Mouse (Mus musculus) right cerebral cortex, postnatal 36 days (tissue): ENCODE measurements at regions not wholly inside any gene's neighbourhood (a gene's known extent, or its start where the extent isn't known, plus 50 kb on each side); places are given as distances from the start of the nearest gene placed in this dataset.

Source experiments
- DNase-seq, 2 experiments: peaks; one replicate each; pipeline ENCODE4 v3.0.0; 2022; ENCODE audit warnings: low spot score in 2 of 2, mixed read lengths in 1 of 2

GRCm38 (mm10) chr7:36829710-36830109, 131.8 kb downstream of the Tshz3 start:
- no peak for DNase-seq

GRCm38 (mm10) chr7:36830155-36830554, 132.2 kb downstream of the Tshz3 start:
- DNase-seq: no peak

GRCm38 (mm10) chr7:36848279-36848678, 150.4 kb downstream of the Tshz3 start:
- no peak for DNase-seq

- no peak for DNase-seq
Observed at GRCm38 (mm10) chr7:36851275-36851889, 153.5 kb downstream of the Tshz3 start.

GRCm38 (mm10) chr7:36854308-36854707, 156.4 kb downstream of the Tshz3 start:
- no peak for DNase-seq

- no peak for DNase-seq
Observed at GRCm38 (mm10) chr7:36859428-36859827, 161.5 kb downstream of the Tshz3 start.

GRCm38 (mm10) chr7:36862481-36862880, 164.6 kb downstream of the Tshz3 start:
- no peak for DNase-seq

GRCm38 (mm10) chr7:36863745-36864144, 165.8 kb downstream of the Tshz3 start:
- DNase-seq: peak in 1 of 2 experiments; percentile 59

GRCm38 (mm10) chr7:36864675-36865074, 166.8 kb downstream of the Tshz3 start:
- peak; percentile 13 to 63 for DNase-seq

- DNase-seq: peak; percentile 24 to 80
Observed at GRCm38 (mm10) chr7:36866602-36867001, 168.7 kb downstream of the Tshz3 start.

- no peak for DNase-seq
Observed at GRCm38 (mm10) chr7:36874004-36874403, 176.1 kb downstream of the Tshz3 start.

- DNase-seq: no peak
Observed at GRCm38 (mm10) chr7:36877686-36878085, 179.8 kb downstream of the Tshz3 start.

GRCm38 (mm10) chr7:36892776-36893500, 195.0 kb downstream of the Tshz3 start:
- DNase-seq: no peak

- DNase-seq: no peak
Observed at GRCm38 (mm10) chr7:36896339-36896738, 198.4 kb downstream of the Tshz3 start.

GRCm38 (mm10) chr7:36901537-36901936, 203.6 kb downstream of the Tshz3 start:
- no peak for DNase-seq

GRCm38 (mm10) chr7:36913304-36913703, 215.4 kb downstream of the Tshz3 start:
- peak in 1 of 2 experiments; percentile 24 for DNase-seq

GRCm38 (mm10) chr7:36914261-36914660, 216.3 kb downstream of the Tshz3 start:
- peak; percentile 21 to 28 for DNase-seq

- DNase-seq: peak; percentile 28 to 48
Observed at GRCm38 (mm10) chr7:36915171-36915570, 217.3 kb downstream of the Tshz3 start.

GRCm38 (mm10) chr7:36917011-36917410, 219.1 kb downstream of the Tshz3 start:
- no peak for DNase-seq

- DNase-seq: no peak
Observed at GRCm38 (mm10) chr7:36919413-36919812, 221.5 kb downstream of the Tshz3 start.

- DNase-seq: no peak
Observed at GRCm38 (mm10) chr7:36921003-36921402, 223.1 kb downstream of the Tshz3 start.

GRCm38 (mm10) chr7:36933490-36933889, 235.6 kb downstream of the Tshz3 start:
- no peak for DNase-seq
